Mouse (Mus musculus): Measurements from ENCODE around the gene Sars2.
"Not testable (repeated sequence)": the region's sequence is repeated elsewhere in the genome, so short reads cannot be mapped to it uniquely, and the experiment has no call there.

Gene Sars2

GRCm38 (mm10) chr7:28741709-28742438 lies at the start of gene Sars2, which contains the start of gene Mrps12:
Gene Sars2 (plus strand): TSS chr7:28741992.
Gene Mrps12 (minus strand): TSS chr7:28741820.
- peak; percentile 97 for DNase-seq (ENCODE audit: extremely low spot score)

DNA sequence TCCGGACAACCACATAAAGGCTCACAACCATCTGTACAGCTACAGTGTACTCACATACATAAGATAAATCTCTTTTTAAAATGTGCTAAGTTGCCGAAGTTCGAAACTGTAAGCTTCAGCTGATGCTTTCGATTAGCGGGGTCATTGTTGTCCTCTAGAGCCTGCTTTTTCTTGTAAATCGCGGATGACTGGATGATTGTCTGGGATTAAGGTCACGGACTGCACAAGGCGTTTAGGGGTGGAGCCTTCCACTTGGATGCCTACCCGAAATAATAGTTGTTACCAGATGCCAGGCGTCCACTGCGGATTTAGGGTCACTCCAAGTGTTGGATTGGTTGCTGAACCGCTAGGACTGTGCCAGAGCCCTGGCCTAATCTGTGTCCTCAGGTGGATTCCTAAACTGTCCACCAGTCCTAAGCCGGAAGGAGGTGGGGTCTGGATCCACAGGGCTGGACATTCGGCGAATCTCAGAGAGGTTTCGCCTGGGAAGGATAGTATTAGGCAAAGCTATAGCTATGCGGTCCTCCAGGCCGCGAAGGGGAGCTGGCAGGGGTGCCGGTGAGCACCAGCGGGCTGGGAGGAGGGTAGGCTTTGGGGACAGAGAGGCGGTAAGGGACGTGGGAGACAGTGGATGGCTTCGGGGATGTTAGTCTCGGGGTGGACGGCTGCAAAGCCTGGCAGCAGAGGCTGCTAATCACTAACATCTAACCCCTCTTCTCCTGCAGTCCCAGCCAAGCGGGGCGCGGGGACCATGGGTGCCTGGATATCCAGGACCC lies 49.1 kb upstream of the Sars2 start, which contains the start of gene Fbxo27:
Gene Fbxo27, plus strand, starts transcription at position 305 of the 776 bp plus-strand sequence.
- peak; percentile 48 for DNase-seq (ENCODE audit: extremely low spot score)

- peak; percentile 85 for DNase-seq (ENCODE audit: extremely low spot score)
Observed at GRCm38 (mm10) chr7:28693321-28693966, 48.3 kb upstream of the Sars2 start.

- DNase-seq (ENCODE audit: extremely low spot score): peak; percentile 48
Observed at GRCm38 (mm10) chr7:28694423-28694822, 47.4 kb upstream of the Sars2 start.

DNA sequence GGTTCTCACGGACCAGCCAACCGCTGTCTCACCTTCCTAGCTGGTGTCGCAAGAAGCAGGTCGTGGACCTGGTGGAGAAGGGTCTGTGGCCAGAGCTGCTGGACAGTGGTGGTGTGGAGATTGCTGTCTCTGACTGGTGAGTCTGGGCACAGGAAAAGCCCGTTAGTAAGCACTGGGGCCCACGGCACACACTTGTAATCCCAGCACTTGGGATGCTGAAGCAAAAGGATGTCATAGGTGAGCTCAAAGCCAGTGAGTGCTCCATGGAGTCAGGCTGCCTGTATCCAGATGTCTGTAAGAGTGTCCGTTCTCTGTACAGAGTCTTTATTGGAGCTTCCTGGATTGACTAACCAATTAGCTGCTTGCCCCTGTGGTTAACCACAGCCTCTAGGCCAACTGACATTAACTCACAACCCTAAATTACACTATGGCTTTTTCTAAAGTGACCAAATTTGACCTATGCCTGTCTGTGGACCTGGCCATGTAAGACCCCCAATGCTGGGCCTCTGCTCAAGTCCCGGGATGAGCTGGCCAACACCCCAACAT lies 46.8 kb upstream of the Sars2 start:
- DNase-seq (ENCODE audit: extremely low spot score): no peak

DNA sequence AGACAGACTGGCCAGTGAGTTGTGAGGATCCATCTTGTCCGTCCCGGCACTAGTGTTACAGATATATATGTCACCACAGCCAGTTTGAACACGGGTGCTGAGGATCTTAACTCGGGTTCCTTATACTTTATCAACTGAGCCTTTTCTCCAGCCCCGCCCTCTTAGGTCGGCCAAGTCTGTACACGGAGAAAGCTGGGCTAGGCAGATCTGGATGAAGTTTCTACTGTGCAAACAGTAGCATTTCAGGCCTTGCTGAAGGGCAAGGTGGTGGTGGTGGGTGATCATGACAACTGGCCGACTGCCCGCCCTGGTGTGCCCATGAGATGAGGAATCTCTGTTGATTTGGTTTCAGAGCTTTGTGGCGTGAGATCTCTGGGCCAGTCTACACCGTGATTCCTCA lies 44.5 kb upstream of the Sars2 start:
- no peak for DNase-seq (ENCODE audit: extremely low spot score)

GRCm38 (mm10) chr7:28700269-28700668 lies 41.5 kb upstream of the Sars2 start:
- DNase-seq (ENCODE audit: extremely low spot score): no peak

GRCm38 (mm10) chr7:28701306-28701705 lies 40.5 kb upstream of the Sars2 start:
- DNase-seq (ENCODE audit: extremely low spot score): not testable (repeated sequence)

- no peak for DNase-seq (ENCODE audit: extremely low spot score)
Observed at GRCm38 (mm10) chr7:28702601-28703143, 39.1 kb upstream of the Sars2 start.

DNA sequence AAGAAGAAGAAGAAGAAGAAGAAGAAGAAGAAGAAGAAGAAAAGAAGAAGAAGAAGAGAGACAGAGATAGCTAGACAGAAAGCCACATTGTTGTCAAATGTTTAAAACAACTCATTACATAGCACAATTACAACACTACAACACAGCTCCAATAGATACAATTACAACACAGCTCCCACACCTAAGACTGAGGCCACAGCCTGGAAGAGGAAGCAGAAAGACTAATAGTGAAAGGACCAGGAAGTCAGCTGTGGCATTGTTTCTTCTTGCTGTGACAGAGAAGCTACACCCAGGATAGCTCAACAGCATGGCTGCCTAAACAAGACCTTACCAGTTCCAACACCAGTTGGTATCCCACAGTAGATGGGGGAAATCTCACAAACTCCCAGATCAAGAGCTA lies 32.3 kb upstream of the Sars2 start:
- no peak for DNase-seq (ENCODE audit: extremely low spot score)

DNA sequence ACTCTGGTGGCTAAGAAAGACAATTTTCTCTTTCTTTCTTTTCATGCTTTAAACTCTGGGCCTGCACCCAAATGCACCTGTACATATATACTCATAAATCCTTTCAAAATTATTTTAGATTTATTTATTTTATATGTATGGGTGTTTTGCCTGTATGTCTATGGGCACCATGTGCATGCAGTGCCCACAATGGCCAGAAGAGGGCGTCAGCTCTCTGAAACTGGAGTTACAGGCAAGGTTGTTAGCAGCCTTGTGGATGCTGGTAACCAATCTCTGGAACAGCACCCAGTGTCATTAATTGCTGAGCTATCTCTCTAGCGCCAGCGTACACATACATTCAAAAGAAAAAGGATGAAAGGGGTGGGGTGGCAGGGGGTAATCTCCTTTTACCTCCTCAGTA lies 30.8 kb upstream of the Sars2 start:
- DNase-seq (ENCODE audit: extremely low spot score): no peak

- DNase-seq (ENCODE audit: extremely low spot score): no peak
Observed at GRCm38 (mm10) chr7:28714667-28715066, 27.1 kb upstream of the Sars2 start.

GRCm38 (mm10) chr7:28715598-28715997 lies 26.2 kb upstream of the Sars2 start:
- no peak for DNase-seq (ENCODE audit: extremely low spot score)

GRCm38 (mm10) chr7:28716590-28717281 lies 25.1 kb upstream of the Sars2 start, which contains the start of gene Fbxo17:
Gene Fbxo17 (plus strand): TSS chr7:28716804.
- DNase-seq (ENCODE audit: extremely low spot score): peak; percentile 80

DNA sequence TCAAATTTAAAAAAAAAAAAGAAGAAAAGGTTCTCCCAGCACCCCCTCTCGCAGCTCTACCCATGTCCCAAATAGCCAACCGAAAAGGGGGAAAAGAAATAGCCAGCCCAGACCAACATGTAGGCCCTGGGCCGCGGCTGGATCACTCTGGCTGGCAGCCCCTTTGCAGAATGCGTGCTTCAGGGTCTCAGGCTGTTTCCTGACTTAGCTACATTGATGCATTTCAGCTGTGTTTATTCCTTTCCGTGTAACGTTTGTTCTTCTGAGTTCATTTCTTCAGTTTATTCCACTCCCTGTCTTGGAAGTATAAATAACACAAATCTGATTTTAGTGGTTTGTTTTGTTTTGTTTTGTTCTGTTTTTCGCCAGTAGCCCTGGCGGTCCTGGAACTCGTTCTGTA lies 24.1 kb upstream of the Sars2 start:
- no peak for DNase-seq (ENCODE audit: extremely low spot score)

DNA sequence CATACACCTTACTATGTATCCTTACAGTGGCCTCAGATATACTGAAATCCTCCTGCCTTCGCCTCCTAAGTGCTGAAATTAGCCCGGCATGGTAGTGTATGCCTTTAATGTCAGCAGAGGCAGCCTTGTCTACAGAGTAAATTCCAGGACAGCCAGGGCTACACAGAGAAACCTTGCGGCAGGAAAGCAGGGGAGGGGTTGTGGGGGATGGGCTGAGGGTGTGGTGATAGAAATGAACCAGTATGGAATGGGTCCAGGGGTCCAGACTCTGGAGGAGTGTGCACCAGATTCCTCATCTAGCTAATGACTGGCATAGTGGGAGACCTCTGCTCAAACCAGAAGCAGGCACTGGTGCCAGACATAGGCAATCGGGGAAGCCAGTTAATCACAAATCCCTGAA lies 22.6 kb upstream of the Sars2 start:
- no peak for DNase-seq (ENCODE audit: extremely low spot score)

- no peak for DNase-seq (ENCODE audit: extremely low spot score)
Observed at GRCm38 (mm10) chr7:28719650-28720049, 22.1 kb upstream of the Sars2 start.

- DNase-seq (ENCODE audit: extremely low spot score): no peak
Observed at GRCm38 (mm10) chr7:28720753-28721537, 20.8 kb upstream of the Sars2 start.

GRCm38 (mm10) chr7:28722079-28722478 lies 19.7 kb upstream of the Sars2 start:
- no peak for DNase-seq (ENCODE audit: extremely low spot score)

- DNase-seq (ENCODE audit: extremely low spot score): no peak
Observed at GRCm38 (mm10) chr7:28724613-28725012, 17.2 kb upstream of the Sars2 start.
